Mouse (Mus musculus): ENCODE measurements around the gene Fabp6. TPM values are rescaled to one million over a fixed set of nuclear protein-coding genes. Genes with fewer than 3 reads are reported as not detected.

Gene Fabp6
- polyA plus RNA-seq, 1 experiment: not detected

DNA sequence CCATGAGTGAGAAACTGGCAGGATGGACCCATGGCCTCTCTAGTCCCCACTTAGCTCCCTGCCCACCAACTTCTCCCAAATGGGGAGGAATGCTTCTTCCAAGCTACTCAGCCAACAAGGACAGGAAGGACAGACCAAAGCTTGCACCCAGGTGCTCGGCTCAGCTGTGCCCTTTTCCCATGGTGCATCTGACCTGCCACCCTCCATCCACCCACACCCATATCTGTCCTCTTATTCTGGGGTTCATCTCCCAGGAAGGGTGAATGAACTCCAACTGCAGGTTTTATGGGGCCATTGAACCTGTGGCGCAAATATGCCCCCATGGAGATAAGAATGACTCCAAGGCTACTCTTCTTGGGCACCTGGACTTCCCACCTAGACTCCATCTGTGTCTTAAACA, 2.9 kb upstream of the Fabp6 start:
- no peak overlapping the region for H3K27ac ChIP-seq (ENCODE audit: control insufficient read depth, insufficient read depth, low read depth, low read length)
- no peaks in the 10 kb centered on the region for H3K4me1 ChIP-seq (ENCODE audit: control insufficient read depth, insufficient read depth, low read length)
- no peak for TF ChIP-seq POLR2A (IDR thresholded peaks at IDR 0.05; ENCODE audit: control insufficient read depth, low read depth, low read length)
- no peaks in the 10 kb centered on the region for H3K27me3 ChIP-seq (ENCODE audit: control insufficient read depth, insufficient read depth, low read length)
- H3K4me3 ChIP-seq (ENCODE audit: control insufficient read depth, low read depth, low read length): no peak overlapping the region
- no peaks in the 10 kb centered on the region for H3K36me3 ChIP-seq (ENCODE audit: control insufficient read depth, insufficient read depth, low read length)

DNA sequence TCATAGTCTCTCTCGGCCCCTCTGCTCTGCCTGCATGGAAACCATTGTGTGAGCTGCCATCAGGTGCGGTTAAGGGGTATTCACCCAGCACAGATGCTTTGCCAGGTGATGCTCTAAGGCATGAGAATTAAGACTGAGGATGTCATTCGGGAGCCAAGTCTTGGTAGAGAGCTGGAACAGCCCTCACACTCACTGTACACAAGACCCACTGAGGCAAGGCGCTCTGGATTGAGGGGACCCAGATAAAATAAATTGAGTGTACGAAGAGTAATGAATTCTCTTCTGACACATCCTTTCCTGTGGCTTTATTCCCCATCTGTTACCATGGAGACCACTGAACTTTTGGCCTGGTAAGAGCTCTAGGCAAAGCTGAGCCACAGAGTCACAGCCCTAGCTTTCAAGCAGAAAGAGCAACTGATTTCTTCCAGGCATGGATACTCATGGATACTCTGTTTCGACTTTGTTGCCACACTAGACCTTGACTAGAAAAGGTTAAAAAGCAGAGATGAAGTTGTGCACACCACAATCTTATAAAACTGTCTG, 11.7 kb downstream of the Fabp6 start:
- no peaks in the 10 kb centered on the region for H3K27me3 ChIP-seq (ENCODE audit: control insufficient read depth, insufficient read depth, low read length)
- no peak overlapping the region for H3K4me3 ChIP-seq (ENCODE audit: control insufficient read depth, low read depth, low read length)
- H3K27ac ChIP-seq (ENCODE audit: control insufficient read depth, insufficient read depth, low read depth, low read length): no peak overlapping the region
- H3K4me1 ChIP-seq (ENCODE audit: control insufficient read depth, insufficient read depth, low read length): no peaks in the 10 kb centered on the region; the same call in 1 of the 2 replicates
- no peaks in the 10 kb centered on the region for H3K36me3 ChIP-seq (ENCODE audit: control insufficient read depth, insufficient read depth, low read length)
- TF ChIP-seq POLR2A (IDR thresholded peaks at IDR 0.05; ENCODE audit: control insufficient read depth, low read depth, low read length) (no peak), CTCF (IDR thresholded peaks at IDR 0.05; ENCODE audit: control insufficient read depth, insufficient read depth, insufficient replicate concordance, low read depth, low read length) (no peak)

DNA sequence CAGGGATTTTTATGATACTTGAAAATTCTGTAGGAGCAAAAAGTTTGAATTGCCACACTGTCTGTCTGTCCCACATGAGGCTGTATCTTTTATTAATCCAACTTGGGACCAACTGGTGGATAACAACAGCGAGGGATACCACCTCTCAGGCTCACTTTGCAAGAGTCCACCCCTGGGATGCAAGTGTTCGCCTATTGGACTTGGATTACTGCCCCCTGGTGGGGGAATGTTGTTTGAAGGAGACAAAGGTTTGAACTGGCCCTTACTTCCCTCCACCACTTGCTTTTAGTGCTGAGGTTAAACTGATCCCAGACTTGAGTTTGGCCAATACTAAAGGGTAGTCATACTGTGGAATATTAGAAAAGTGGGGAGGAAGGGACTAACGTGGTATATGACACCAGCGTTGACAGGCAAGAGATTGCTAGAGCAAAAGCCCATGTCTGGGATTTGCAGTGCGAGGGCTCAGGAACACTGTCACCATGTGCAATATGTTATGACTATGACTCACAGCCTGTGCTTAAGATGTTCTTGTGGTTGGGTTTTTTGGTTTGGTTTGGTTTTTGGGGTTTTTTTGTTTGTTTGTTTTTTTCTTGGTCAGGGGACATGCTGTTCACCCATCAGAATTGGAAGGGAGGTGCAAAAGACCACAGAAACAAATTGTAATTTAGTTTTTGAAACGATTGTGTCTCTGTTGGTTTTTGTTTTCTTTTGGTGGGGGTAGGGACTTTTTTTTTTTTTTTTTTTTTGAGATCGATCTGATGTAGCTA, 14.8 kb downstream of the Fabp6 start, which contains the start of gene 4933415A04Rik:
TSS of gene 4933415A04Rik (plus strand) at position 717 of the 767 bp plus-strand sequence.
- Histone ChIP-seq H3K4me3 (ENCODE audit: control insufficient read depth, low read depth, low read length) (no peak within 1 kb of the TSS), H3K27ac (ENCODE audit: control insufficient read depth, insufficient read depth, low read depth, low read length) (no peak within 1 kb of the TSS), H3K4me1 (ENCODE audit: control insufficient read depth, insufficient read depth, low read length) (no peaks in the 10 kb centered on the region; the same call in 1 of the 2 replicates), H3K27me3 (ENCODE audit: control insufficient read depth, insufficient read depth, low read length) (no peaks in the 10 kb centered on the region), H3K36me3 (ENCODE audit: control insufficient read depth, insufficient read depth, low read length) (no peaks in the 10 kb centered on the region)
- TF ChIP-seq POLR2A (IDR thresholded peaks at IDR 0.05; ENCODE audit: control insufficient read depth, low read depth, low read length) (no peak), CTCF (IDR thresholded peaks at IDR 0.05; ENCODE audit: control insufficient read depth, insufficient read depth, insufficient replicate concordance, low read depth, low read length) (no peak)

DNA sequence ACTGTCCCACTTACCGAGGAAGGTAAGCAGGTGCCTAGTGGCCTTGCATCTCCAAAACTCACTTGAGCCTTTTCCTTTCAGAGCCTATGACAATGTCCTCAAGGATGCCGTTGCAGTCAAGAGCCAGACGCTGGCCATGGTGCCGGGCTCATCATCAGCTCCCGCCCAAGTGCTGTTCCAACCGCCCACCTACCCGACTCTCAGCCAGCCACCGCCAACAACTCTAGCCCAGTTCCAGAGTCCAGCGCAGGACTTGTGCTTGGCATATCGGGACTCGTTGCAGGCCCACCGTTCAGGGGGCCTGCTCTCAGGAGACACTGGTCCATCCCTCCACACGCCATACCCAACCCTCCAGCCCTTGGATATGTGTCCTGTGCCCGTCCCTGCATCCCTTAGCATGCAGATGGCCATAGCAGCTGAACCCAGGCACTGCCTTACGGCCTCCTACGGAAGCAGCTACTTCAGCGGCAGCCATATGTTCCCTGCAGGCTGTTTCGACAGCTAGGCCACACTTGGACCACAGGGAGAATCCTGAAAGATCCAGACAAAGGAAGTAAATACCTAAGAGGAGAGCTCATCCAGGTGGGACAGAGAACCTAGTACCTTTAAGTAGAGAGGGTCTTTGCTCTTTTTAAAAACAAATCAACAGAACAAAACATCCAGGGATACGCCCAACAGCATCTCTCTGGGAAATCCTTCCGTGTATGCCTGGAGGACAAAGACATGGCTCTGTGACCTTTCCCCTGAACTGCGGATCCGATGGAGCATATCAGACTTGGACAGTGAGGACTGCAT, 15.9 kb downstream of the Fabp6 start:
- Histone ChIP-seq H3K36me3 (ENCODE audit: control insufficient read depth, insufficient read depth, low read length) (no peaks in the 10 kb centered on the region), H3K4me1 (ENCODE audit: control insufficient read depth, insufficient read depth, low read length) (no peaks in the 10 kb centered on the region; the same call in 1 of the 2 replicates), H3K27ac (ENCODE audit: control insufficient read depth, insufficient read depth, low read depth, low read length) (no peak overlapping the region), H3K27me3 (ENCODE audit: control insufficient read depth, insufficient read depth, low read length) (no peaks in the 10 kb centered on the region), H3K4me3 (ENCODE audit: control insufficient read depth, low read depth, low read length) (no peak overlapping the region)
- TF ChIP-seq CTCF (IDR thresholded peaks at IDR 0.05; ENCODE audit: control insufficient read depth, insufficient read depth, insufficient replicate concordance, low read depth, low read length) (no peak), POLR2A (IDR thresholded peaks at IDR 0.05; ENCODE audit: control insufficient read depth, low read depth, low read length) (no peak)

DNA sequence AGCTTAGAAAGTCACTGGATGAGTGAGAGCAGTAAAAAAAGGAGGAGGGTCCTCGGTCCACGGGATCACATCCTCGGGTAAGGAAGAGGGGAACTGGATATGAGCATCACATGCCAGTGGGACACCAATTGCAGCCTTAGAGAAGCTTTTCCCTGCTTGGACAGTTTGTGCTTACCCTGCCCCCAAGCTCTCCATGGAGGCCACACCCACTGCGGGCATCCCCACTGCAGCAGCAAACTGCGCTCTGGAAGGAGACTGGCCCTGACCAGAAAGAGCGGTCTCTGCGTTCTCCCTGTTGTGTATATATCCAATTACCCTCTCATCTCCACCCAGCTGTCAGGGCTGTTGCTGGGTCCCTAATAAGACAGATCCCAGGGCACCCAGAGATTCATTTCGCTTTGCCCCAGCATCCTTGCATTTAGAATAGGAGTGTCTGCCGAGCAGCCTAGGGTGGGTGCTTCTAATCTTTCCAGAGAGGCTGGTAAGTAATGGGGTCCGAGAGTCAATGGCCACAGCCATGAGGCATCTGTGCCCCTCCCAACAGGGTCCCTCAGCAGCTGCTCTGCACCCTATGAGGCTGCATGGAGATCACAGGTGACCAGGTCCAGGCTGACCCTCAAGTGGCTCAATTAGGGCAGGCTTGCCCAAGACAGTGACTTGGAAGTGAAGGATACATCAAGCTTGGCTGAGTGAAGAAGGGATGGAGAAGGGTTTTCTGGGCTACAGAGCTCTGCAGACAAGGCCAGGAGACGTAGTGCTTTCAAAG, 23.4 kb downstream of the Fabp6 start:
- H3K27ac ChIP-seq (ENCODE audit: control insufficient read depth, insufficient read depth, low read depth, low read length): no peak overlapping the region
- TF ChIP-seq POLR2A (IDR thresholded peaks at IDR 0.05; ENCODE audit: control insufficient read depth, low read depth, low read length) (no peak), CTCF (IDR thresholded peaks at IDR 0.05; ENCODE audit: control insufficient read depth, insufficient read depth, insufficient replicate concordance, low read depth, low read length) (no peak)
- H3K4me1 ChIP-seq (ENCODE audit: control insufficient read depth, insufficient read depth, low read length): no peaks in the 10 kb centered on the region
- no peaks in the 10 kb centered on the region for H3K36me3 ChIP-seq (ENCODE audit: control insufficient read depth, insufficient read depth, low read length)
- no peaks in the 10 kb centered on the region for H3K27me3 ChIP-seq (ENCODE audit: control insufficient read depth, insufficient read depth, low read length)
- no peak overlapping the region for H3K4me3 ChIP-seq (ENCODE audit: control insufficient read depth, low read depth, low read length)

DNA sequence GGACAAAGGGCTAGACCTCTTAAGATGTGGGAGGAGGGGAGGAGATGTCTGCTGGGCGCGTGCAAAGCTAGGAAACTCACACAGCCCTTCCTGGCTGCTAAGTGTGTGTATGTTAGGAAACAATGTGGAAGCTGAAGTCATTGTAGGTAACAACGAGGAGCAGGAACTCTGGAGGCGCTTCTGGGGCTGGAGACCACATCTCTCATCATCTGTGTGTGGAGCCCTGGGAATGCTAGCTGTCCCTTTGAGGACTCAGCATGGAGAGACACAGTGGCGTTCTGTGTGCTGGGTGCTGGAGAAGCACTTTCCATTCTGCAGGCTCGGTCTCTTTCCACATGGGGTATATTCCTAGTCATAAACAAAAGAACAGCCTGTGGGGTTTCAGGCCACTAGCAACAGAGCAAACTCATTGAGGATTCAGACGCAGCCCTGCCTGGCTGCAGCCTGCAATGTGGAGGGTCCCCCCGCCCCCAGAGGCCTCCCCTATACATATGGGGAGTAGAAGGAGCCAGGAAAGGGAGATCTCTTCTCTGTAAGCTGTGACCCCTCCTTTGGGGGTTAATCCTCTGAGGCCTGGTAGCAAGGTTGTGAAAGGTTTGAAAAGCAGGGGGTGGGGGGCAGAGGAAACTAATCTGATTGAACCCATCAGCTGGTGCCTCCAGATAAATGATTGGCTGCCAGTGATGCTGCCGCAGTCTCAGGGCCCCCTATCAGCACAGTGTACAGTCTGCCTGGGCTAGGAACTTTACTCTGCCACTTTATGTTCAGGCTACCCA, 25.8 kb downstream of the Fabp6 start:
- no peak for TF ChIP-seq POLR2A (IDR thresholded peaks at IDR 0.05; ENCODE audit: control insufficient read depth, low read depth, low read length)
- no peak for TF ChIP-seq CTCF (IDR thresholded peaks at IDR 0.05; ENCODE audit: control insufficient read depth, insufficient read depth, insufficient replicate concordance, low read depth, low read length)
- Histone ChIP-seq H3K27ac (ENCODE audit: control insufficient read depth, insufficient read depth, low read depth, low read length) (no peak overlapping the region), H3K36me3 (ENCODE audit: control insufficient read depth, insufficient read depth, low read length) (no peaks in the 10 kb centered on the region), H3K4me3 (ENCODE audit: control insufficient read depth, low read depth, low read length) (no peak overlapping the region), H3K4me1 (ENCODE audit: control insufficient read depth, insufficient read depth, low read length) (no peaks in the 10 kb centered on the region), H3K27me3 (ENCODE audit: control insufficient read depth, insufficient read depth, low read length) (no peaks in the 10 kb centered on the region)
